Mouse (Mus musculus) bone marrow macrophage, adult 2 months (primary cell): ENCODE results near the gene Anapc2.
"Not testable (repeated sequence)": the region's sequence is repeated elsewhere in the genome, so short reads cannot be mapped to it uniquely, and the experiment has no call there.

Experiments
- CTCF ChIP-seq: IDR thresholded peaks from 2 replicates; pipeline ENCODE4 v1.5.1; 2012; ENCODE audit warnings: low read depth, mild to moderate bottlenecking, low read length, moderate library complexity
- POLR2A ChIP-seq: IDR thresholded peaks from 2 replicates; pipeline ENCODE4 v1.6.1; 2012; ENCODE audit warnings: mild to moderate bottlenecking, low read depth, low read length, borderline replicate concordance

- TF ChIP-seq CTCF, POLR2A: not testable (repeated sequence)
These were observed 15.7 kb upstream of the Anapc2 start for GRCm38 (mm10) chr2:25256443-25257109.
